Mouse (Mus musculus) erythroblast, embryonic 14.5 days (primary cell): ENCODE results near the gene Tfcp2.

Experiments used
- GATA1 ChIP-seq: IDR thresholded peaks from 2 replicates; pipeline ENCODE4 v1.6.1; 2012; ENCODE audit warnings: low read length, inconsistent platforms, mixed read lengths
- TAL1 ChIP-seq: IDR thresholded peaks from 3 replicates; pipeline ENCODE4 v1.6.1; 2012; ENCODE audit warnings: low read length, inconsistent platforms, mixed read lengths

GRCm38 (mm10) chr15:100520306-100520705 lies 31.5 kb downstream of the Tfcp2 start:
- TF ChIP-seq TAL1 = no peak
- no peak for TF ChIP-seq GATA1
